Mouse (Mus musculus): ENCODE measurements around the gene Cox5a. TPM values are rescaled to one million over a fixed set of nuclear protein-coding genes. Genes with fewer than 3 reads are reported as not detected.
A peak's percentile ranks its signal among the peaks of the same experiment; 100 is the strongest.

Gene Cox5a
- total RNA-seq, 1 experiment from 2014 or later = 31.7 TPM

GRCm38 (mm10) chr9:57557215-57557614 is 36.1 kb downstream of the Cox5a start:
- ATAC-seq (ENCODE audit: extremely low read depth, insufficient number of reproducible peaks, low FRiP score, poor library complexity, severe bottlenecking) = no peak

DNA sequence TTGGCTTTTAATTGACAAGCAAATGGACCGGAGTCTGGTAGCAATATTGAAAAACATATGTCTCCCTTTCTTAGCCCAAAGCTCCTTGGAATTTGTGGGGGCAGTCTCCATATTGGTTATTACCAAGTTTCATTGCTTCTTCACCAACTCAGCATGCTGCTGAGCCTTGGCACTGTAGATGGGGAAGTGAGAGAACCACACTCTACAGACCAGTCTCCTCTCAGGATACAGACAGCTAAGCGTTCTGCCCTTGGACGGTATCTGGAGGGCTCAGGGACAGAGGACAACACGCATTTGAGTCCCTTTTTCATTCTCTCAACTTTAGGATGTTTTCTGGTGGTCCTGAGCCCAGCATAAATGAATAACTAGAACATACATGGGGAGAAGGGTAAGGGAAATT is 37.6 kb downstream of the Cox5a start:
- ATAC-seq (ENCODE audit: extremely low read depth, insufficient number of reproducible peaks, low FRiP score, poor library complexity, severe bottlenecking) = no peak

- no peak for ATAC-seq (ENCODE audit: extremely low read depth, insufficient number of reproducible peaks, low FRiP score, poor library complexity, severe bottlenecking)
These were observed 38.5 kb downstream of the Cox5a start for GRCm38 (mm10) chr9:57559568-57559967.

DNA sequence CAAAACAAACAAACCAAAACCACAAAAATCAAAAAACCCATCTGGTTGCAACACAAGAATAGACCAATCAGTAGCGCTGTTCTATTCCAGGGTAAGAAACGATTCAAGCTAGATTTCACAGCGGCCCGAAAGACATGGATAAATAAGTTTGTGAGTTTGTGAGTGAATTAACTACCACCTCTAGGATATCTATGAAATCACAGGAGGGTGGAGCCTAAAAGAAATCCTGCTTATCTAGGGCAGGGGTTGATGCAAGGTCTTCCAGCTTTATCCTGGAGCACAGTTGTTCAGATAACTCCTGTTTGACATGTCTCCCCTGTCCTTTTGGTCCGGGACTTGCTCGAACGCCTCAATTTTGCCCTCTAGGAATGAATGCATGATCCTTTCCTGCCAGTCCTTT is 39.2 kb downstream of the Cox5a start:
- ATAC-seq (ENCODE audit: extremely low read depth, insufficient number of reproducible peaks, low FRiP score, poor library complexity, severe bottlenecking) = no peak

GRCm38 (mm10) chr9:57560861-57561710 is 40.0 kb downstream of the Cox5a start, which contains the start of gene Scamp2:
Gene Scamp2 (plus strand): TSS chr9:57560943.
- ATAC-seq (ENCODE audit: extremely low read depth, insufficient number of reproducible peaks, low FRiP score, poor library complexity, severe bottlenecking) = peak; percentile 90

GRCm38 (mm10) chr9:57561711-57562099 is 40.6 kb downstream of the Cox5a start:
- peak; percentile 22; the same call in 1 of the 2 replicates for ATAC-seq (ENCODE audit: extremely low read depth, insufficient number of reproducible peaks, low FRiP score, poor library complexity, severe bottlenecking)

DNA sequence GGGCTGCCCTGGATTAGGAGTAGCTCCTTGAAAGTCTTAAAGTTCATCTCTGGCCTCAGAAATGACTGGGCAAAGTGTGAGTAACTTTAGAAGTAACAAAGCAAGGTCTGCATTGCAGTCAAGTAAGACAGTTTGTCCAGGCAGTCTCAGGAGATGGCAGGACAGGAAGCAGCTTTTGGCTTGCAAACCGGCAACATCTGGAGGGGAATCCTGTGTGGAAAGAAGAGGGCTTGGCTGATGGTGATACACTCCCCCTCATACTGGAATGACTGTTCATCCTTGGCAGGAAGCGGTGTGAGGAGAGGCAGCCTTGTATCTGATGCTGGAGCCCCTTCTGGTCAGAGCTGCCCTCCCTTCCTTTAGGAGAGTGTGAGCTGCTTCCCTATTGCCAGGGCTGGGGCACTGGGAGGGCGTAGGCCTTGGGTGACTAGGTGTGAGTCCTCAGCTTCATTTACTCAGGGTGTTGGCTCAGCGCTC is 41.9 kb downstream of the Cox5a start:
- ATAC-seq (ENCODE audit: extremely low read depth, insufficient number of reproducible peaks, low FRiP score, poor library complexity, severe bottlenecking) = no peak

DNA sequence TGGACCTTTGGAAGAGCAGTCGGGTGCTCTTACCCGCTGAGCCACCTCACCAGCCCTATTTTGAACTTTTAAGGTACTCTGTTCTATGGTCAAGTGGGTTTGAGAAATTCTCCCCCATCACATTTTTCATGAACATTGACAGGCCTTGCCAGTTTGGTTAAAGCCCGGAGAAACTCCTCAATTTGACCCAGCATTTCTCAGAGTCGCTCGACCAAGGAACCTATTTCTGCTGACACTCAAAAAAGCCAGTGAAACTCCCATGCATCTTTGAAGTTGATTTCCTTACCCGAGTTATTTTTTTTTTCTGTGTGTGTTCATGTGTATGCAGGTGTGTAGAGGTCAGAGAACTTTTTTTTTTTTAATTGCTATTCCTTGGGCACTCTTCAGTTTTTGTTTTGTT is 43.5 kb downstream of the Cox5a start:
- ATAC-seq (ENCODE audit: extremely low read depth, insufficient number of reproducible peaks, low FRiP score, poor library complexity, severe bottlenecking) = no peak

- ATAC-seq (ENCODE audit: extremely low read depth, insufficient number of reproducible peaks, low FRiP score, poor library complexity, severe bottlenecking) = no peak; the same call in 1 of the 2 replicates
These were observed 44.7 kb downstream of the Cox5a start for GRCm38 (mm10) chr9:57565741-57566221.

DNA sequence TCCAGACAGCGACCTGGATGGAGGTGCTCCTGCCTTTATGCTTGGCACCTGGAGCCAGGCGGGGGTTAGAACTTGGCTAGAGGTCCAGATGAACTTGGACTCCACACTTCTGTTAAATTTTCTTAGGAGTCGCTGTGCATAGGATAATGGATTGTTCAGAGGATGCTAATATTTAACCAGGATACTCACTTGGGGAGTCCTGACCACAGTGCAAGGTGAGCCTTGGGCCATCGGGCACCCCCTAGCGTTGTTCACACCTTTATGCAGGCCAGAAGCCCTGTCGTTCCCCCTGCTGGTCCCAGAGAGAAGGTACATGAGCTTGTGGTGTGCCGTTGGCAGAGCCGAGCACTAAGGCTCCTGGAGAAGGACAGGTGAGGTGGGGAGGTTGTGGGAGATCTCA is 45.8 kb downstream of the Cox5a start:
- no peak for ATAC-seq (ENCODE audit: extremely low read depth, insufficient number of reproducible peaks, low FRiP score, poor library complexity, severe bottlenecking)

GRCm38 (mm10) chr9:57568500-57568899 is 47.4 kb downstream of the Cox5a start:
- no peak for ATAC-seq (ENCODE audit: extremely low read depth, insufficient number of reproducible peaks, low FRiP score, poor library complexity, severe bottlenecking)

GRCm38 (mm10) chr9:57574397-57574796 is 53.3 kb downstream of the Cox5a start:
- ATAC-seq (ENCODE audit: extremely low read depth, insufficient number of reproducible peaks, low FRiP score, poor library complexity, severe bottlenecking) = no peak

GRCm38 (mm10) chr9:57575577-57575976 is 54.5 kb downstream of the Cox5a start:
- ATAC-seq (ENCODE audit: extremely low read depth, insufficient number of reproducible peaks, low FRiP score, poor library complexity, severe bottlenecking) = no peak

- no peak for ATAC-seq (ENCODE audit: extremely low read depth, insufficient number of reproducible peaks, low FRiP score, poor library complexity, severe bottlenecking)
These were observed 56.2 kb downstream of the Cox5a start for GRCm38 (mm10) chr9:57577144-57577849.

Other genes with a start within 250 kb of the Cox5a start
- gene Ppcdc, start 81.2 kb upstream of the Cox5a start, total RNA-seq (2017) = 63.6 and 70.3 TPM in 2 replicates
- not detected in 2 replicates for gene Scamp5, start 53.2 kb upstream of the Cox5a start, total RNA-seq (2017)
- gene Rpp25, start 17.2 kb upstream of the Cox5a start, total RNA-seq (2017) = not detected in 2 replicates
- 13.8 and 15.0 TPM in 2 replicates for gene Fam219b, start 16.3 kb downstream of the Cox5a start, total RNA-seq (2017)
- 8.1 and 11.9 TPM in 2 replicates for gene Mpi, start 31.5 kb downstream of the Cox5a start, total RNA-seq (2017)
- gene Scamp2, start 39.7 kb downstream of the Cox5a start, total RNA-seq (2017) = 28.9 and 34.9 TPM in 2 replicates
- gene Ulk3, start 68.2 kb downstream of the Cox5a start, total RNA-seq (2017) = 34.4 and 39.3 TPM in 2 replicates
- gene Cplx3, start 85.0 kb downstream of the Cox5a start, total RNA-seq (2017) = not detected in 2 replicates
- gene Lman1l, start 99.5 kb downstream of the Cox5a start, total RNA-seq (2017) = 0.93 and 2.0 TPM in 2 replicates
- 499 and 556 TPM in 2 replicates for gene Csk, start 132.4 kb downstream of the Cox5a start, total RNA-seq (2017)
- not detected in 2 replicates for gene Cyp1a2, start 162.4 kb downstream of the Cox5a start, total RNA-seq (2017)
- not detected in 2 replicates for gene Cyp1a1, start 166.7 kb downstream of the Cox5a start, total RNA-seq (2017)
- gene Edc3, start 187.3 kb downstream of the Cox5a start, total RNA-seq (2017) = 4.5 and 5.8 TPM in 2 replicates
- gene Clk3, start 244.6 kb downstream of the Cox5a start, total RNA-seq (2017) = 110 and 117 TPM in 2 replicates